Mouse (Mus musculus): ENCODE measurements at regions not wholly inside any gene's neighbourhood (a gene's known extent, or its start where the extent isn't known, plus 50 kb on each side); places are given as distances from the start of the nearest gene placed in this dataset.
"Not testable (repeated sequence)": the region's sequence is repeated elsewhere in the genome, so short reads cannot be mapped to it uniquely, and the experiment has no call there.

DNA sequence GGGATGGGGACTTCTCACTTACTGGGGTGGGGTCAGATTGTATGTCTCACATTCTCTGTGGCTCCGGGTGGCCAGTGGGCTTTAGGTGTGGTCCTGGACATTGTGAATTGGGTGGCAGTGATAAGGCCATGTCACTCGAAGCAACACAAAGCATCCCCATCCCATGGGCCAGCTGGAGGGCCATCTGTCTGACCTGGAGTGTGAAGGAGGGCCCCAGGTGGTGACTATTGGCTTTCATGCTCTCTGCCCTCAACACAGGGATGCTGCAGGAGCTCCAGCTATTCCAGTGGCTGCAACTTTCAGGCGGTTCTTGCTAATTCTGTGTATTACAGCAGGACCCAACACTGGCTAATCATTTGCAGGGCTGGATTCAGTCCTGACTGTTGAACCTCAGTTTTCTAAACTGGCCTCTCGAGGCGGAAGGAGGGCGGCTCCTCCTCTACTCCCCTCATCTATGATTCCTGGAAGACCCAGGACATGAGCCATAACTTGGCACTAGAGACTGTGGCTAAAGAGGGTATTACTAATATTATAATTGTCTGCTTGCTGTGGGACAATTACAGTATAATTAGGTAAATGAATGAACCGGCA, 64.1 kb downstream of the 9530068E07Rik start:
- DNase-seq (ENCODE audit: low spot score in 2 of 2), result no peak

DNA sequence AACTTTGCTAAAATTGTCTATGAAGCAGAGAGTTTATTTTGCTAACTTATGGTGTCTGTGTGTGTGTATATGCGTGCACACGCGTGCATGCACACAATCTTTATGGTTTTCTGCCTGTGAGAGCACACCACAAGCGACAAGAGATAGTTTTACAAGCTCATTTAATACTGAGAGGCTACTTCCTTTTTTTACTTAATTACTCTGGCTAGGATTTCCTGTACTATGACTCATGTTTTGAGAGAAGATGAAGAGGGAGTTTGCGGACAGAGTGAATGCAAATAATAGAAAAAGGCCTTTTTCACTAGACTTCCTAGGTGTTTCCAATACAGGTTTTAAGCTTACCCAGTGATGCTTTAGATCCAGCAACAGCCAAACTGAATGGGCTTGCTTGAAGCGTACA, 74.9 kb downstream of the 9530068E07Rik start:
- DNase-seq (ENCODE audit: low spot score in 2 of 2), result not testable (repeated sequence)

DNA sequence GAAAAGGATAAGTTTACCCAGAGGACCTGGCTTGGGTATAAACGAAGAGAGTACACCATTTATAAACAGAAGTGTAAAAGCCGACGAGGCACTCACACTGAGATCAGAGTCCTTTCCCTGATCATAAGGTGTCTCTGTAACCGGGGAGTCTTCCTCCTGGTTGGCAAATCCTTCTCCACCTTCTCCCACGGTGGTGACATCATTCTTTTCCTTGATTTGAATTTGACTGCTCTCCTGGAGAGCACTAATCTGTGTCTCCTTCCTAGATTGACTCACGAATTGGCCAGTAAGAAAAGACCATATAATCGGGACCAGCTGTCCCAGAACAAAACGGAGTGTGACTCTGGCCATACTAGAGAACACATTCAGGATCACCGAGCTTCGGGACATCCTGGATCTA, 83.9 kb downstream of the 9530068E07Rik start:
- DNase-seq (ENCODE audit: low spot score in 2 of 2), result not testable (repeated sequence)

DNA sequence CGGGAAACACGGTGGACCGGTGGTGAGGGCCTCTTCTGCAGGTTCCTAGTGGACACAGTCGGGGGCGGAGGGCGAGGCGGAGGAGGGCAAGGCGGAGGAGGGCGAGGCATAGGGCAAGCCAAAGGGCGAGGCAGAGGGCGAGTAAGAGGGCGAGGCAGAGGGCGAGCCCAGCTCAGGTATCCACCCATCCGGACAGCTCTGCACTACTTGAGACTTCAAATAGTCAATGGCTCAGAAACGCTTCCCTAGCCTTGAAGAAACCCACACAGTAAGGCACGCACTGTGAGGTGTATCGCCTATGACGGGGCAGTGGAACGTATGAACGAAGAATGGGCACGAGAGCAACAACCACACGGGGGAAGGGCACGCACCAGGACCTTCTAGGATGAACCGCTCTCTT, 84.5 kb downstream of the 9530068E07Rik start:
- DNase-seq (ENCODE audit: low spot score in 2 of 2), result not testable (repeated sequence)

DNA sequence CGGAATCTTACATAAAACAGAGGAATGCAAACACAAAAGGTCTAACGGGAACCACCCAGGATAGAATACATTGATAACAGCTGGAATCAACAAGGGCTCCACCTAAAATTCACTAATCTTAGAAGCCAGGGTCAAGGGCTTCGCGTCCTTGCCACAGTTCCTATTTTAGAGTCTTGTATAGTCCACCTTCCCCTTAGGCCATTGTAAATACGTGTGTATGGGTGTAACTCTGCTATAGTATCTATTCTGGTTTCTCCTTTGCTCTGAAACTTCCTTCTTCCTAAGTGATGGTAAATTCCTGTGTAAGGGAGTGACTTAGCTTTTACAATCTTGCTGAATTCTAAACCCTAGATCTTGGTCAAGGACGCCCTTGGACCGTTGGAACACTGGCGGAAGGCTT, 87.3 kb downstream of the 9530068E07Rik start:
- not testable (repeated sequence) for DNase-seq (ENCODE audit: low spot score in 2 of 2)

DNA sequence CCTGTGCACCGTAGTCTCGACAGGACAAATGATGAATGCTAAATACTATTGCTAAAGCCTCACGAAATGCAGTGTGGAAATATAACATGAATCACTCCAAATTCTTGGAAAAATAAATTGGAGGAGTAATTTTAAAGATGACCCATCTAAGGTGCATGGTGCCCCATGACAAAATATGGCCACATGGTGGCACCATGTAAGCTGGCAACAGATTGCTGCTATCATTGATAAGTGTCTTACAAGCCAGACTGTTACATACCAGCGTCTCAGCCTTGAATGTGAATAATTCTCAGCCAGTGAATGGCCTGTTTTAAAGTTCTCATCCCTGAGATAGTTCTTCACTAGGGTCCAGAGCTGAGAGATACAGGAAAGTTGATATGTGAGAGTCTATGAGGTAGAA, 92.3 kb downstream of the 9530068E07Rik start:
- DNase-seq (ENCODE audit: low spot score in 2 of 2), result not testable (repeated sequence)

DNA sequence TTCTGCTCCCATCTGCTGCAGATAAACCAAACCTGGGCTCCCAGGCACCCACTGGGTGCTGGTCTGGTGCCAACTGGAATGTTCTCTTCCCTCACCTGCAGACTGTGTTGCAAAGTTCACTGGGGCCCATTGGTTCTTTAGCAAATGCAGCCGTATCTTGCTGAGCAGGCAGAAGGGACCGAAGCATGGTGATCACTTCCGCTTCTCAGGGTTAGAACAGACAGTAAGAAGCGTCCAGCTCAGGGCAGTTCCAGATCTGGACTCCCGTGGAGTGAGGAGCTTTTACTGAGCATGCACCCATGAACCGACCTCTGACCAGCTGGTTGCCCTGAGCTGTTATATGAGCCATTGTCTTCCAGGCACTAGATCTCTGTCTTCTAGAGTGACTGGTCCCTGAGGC, 97.1 kb downstream of the 9530068E07Rik start:
- DNase-seq (ENCODE audit: low spot score in 2 of 2), result no peak

DNA sequence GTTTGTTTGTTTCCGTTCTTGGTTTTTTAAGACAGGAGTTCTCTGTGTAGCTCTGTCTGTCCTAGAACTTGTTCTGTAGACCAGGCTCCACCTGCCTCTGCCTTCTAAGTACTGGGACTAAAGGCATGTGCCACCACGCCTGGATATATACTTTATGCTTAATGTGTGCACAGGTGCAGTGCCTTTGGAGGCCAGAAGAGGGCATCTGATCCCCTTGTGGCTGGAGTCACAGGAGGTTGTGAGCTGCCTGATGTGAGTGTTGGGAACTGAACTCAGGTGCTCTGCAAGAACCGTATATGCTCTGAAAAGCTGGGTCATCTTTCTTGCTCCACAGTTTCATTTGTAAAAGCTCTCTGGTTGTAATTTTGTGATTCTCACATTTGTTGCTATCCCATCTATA, 100.7 kb downstream of the 9530068E07Rik start:
- no peak for DNase-seq (ENCODE audit: low spot score in 2 of 2)

DNA sequence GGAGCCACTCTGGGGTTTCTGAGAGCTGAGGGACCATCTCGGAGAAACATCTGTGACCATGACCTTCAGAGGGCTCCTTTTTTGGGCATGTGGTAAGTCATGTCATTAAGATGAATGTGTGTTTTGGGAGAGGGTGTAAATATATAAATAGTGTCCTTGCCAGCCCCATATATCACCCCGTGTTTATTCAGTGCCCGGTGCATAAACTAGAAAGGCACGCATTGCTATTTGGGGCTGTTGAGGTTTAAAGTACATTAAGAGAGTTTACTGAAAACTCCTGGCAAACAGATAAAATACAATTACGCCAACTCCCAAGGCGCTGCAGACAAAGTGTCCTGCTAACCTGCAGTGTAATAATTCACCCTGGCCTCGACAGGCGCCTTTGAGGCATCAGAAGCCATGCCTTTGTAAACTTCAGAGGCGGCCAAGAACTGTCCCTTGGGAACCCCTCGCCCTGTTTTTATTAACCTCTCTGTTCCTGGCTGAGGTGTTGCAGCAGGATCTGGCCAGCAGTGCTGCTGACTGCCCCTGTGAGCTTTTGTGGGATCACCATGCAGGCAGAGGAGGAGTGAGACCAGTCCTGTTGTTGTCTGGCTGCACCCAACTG, 106.6 kb downstream of the 9530068E07Rik start:
- DNase-seq (ENCODE audit: low spot score in 2 of 2), result no peak

DNA sequence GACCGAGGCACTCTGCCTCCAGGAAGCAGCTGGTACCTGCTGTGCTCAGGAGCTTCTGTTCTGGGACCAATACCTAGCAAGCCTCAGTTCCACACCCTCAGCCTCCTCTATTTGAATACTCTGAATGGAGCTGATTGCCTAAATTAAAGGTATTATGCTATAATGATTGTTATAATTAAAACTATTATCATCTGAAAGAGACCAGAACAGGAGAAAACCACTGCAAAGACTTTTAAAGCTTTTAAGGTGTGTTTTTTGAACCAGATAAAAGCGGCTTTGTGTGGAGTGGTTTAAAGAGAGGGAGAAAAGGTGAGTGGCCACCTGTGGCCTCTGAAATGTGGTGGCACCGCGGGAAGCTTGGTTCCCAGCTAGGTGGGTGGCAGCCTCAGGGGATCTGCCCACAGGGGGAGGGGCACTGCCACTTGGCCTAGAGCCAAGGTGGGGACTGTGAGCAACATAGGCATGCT, 115.6 kb downstream of the 9530068E07Rik start:
- DNase-seq (ENCODE audit: low spot score in 2 of 2), result no peak

DNA sequence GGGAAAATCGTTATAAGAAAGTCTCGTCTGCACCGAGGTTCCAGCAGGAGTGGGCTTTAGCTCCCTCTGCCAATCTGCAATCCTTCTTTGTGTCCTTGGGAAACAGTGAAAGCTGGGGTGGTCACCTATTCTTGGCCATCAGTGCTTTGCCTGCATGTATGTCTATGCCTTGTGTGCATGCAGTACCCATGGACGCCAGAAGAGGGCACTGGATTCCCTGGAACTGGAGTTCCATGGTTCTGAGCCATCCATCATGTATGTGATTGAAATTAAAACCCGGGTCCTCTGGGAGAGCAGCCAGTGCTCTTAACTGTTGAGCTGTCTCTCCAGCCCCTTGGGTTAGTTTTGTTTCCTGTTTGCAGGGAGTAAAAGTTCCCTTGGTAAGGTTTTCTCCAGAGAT, 121.1 kb downstream of the 9530068E07Rik start:
- peak in 1 of 2 experiments; percentile 35 for DNase-seq (ENCODE audit: low spot score in 2 of 2)

DNA sequence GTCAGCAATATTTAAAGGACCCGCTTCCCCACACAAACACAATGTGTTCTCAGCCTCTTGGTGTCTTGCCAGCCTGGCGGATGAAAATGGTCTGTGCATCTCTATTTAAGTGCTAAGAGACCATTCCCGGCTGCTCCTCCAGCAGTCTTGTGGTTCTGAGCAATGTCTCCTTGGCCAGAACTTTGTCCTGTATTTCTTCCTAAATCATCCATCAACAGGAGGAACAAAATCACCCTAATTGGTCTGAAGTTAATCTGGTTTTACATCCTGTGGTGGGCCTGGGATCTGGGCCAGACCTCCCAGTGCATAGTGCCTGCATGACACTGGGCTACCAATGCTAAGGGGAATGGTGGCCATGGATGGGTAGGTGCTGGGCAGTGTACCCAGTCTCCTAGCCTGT, 123.6 kb downstream of the 9530068E07Rik start:
- no peak for DNase-seq (ENCODE audit: low spot score in 2 of 2)

DNA sequence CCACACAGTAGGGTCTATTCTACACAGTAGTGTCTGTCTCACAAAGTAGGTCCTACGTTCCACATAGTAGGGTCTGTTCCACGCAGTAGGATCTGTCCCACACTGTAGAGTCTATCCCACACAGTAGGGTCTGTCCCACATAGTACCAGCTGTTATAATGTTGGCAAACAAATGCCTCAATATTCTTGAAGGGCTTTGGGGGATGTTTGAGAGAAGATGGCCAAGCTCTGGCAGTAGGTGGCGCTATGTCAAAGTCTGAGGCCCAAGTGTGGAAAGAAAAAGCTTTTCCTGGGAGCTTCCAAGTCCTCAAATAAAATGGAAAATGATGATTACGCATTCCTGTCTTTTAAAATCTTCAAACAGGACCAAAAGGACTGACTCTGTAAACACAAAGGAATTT, 125.7 kb downstream of the 9530068E07Rik start:
- DNase-seq (ENCODE audit: low spot score in 2 of 2), result peak in 1 of 2 experiments; percentile 8

DNA sequence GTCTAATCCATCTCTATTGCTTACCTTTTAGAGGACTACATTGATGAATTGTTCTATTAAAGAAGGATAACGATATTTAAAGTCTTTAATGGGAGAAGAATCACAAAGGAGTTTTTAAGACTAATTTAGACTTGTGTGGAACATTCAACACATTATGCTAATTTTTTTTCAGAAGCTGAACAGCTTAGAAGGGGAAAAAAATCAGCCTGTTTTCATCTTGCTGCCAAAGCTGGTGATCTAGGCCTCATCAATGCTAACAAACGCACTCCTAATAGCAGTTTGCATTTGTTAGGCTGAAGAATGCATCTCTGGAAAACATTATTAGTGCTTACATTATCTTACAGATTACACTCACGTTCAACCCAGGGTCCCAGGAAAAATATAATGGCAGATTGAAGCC, 126.2 kb downstream of the 9530068E07Rik start:
- no peak for DNase-seq (ENCODE audit: low spot score in 2 of 2)

DNA sequence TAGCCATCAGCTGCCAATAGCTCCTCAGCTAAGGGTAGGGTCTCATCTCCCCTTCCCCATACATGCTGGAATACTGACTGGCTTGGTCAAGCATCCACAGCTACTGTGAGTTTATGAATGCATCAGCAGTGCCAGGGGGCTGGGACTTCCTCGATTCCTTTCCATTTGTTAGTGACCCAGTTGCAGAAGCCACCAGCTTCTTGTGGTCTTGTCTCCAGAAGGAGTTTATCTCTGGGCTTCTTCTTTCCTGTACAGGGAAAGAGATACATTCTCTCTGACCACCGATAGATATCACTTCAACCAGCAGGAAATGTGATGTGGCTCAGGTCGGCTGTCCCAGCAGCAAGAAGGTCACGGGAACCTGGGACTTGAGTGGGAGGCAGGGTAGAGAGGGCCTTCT, 127.0 kb downstream of the 9530068E07Rik start:
- no peak for DNase-seq (ENCODE audit: low spot score in 2 of 2)

DNA sequence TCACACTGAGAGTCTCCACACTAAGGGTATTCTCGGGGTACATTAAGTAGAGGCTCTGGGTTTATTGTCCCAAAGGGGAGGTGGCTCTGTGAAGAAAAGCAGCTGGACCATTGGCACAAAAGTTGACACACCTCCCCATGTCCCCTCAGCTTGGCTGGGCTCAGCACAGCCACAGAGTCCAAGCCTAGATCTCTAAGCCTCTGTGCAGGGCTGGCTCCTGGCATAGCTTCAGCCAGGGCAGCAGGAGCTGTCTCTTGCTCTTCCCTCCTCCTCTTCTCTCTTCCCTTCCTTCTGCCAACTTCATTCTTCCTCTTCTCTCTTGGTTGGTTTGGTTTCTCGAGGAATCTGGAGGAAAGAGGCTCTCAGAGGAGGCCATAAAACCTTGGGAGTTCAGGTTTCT, 127.4 kb downstream of the 9530068E07Rik start:
- no peak for DNase-seq (ENCODE audit: low spot score in 2 of 2)

DNA sequence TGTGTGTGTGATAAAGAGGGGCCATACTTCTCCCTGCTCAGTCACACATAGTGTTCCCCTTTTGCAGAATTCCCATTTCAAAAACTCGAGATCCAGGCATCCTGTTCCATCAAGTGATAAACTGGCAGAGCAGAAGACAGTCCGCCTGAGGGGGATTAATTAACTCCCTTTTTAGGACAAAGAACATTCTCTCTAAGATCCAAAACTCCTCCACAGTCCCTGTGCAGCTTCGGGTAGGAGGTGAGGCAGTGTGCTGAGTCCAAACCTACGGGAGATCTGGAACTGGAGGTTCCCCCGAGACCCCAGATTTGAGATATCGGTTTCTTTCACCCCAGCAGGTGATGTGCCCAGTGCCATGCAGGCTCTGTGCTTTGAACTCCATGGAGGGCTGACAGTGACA, 129.2 kb downstream of the 9530068E07Rik start:
- DNase-seq (ENCODE audit: low spot score in 2 of 2), result no peak

DNA sequence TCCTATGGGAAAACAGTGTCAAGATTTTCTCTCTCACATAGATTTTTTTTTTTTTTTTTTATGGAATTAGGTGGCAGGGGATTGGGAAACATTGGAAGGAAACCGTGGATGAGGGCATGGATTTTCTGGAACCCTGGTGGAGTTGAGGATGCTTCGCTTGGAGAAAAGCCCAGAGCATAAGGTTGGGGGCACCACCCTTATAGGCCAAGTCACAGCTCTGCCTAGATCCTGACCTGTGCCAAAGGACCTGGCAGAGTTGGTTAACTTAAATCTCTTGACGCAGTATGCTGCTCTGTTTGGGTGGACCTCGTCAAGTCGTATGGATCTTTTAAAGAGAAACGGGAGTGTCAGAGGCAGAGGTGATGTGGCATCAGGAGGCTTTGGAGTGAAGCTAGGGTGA, 130.1 kb downstream of the 9530068E07Rik start:
- DNase-seq (ENCODE audit: low spot score in 2 of 2), result no peak

DNA sequence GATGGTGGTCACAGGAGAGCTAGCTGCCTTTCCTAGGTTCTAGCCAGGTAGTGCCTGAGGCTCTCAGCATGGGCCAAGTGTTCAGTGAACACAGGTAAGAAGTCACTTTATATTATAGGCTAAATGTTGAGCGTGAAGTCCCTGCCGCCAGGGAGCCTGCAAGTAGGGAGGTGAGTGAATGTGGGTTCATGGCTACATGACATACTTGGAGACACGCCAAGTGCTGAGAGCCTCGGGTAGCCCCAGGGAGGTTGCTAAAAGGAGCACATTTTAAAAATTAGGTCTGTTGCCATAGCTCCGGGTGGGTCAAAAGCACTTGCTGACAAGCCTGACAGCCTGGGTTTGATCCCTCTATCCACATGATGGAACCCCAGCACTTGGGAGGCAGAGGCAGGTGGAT, 137.2 kb downstream of the 9530068E07Rik start:
- DNase-seq (ENCODE audit: low spot score in 2 of 2), result no peak

DNA sequence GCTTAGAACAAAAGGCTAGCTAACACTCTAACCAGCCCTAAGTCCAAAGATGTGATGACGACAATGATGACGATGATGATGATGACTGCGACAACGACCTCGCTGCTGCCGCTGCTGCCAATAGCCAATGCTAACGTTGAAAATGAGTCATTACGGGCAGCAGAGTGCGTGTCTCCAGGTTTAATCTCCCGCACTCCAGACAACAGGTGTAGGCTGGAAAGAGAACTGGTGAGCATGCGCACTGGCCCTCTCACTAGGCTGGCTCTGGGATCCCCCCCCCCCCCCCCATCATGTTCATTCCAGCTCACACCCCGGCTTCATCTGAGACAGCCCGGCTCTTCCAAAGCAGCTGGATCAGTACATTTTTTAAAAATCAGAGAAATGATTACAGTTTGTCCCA, 138.4 kb downstream of the 9530068E07Rik start:
- no peak for DNase-seq (ENCODE audit: low spot score in 2 of 2)

DNA sequence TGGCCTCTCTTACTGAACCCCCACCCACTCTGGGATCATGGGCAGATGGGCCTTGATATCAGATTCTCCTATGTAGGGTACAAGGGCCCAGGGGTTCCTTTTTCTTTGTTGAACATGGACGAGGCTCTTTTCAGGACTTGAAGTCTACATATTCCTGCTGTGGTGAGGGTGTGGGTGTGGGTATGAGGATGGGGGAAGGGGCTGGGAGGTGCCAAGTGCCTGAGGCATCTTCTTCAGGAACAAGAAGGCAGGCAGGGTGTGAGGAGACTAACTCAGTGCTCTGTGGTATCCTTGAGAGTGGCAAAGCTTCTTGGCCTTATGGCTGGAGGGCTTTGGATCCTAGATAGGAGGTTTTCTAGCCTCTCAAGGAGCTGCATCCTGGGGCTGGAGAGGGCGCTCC, 140.0 kb downstream of the 9530068E07Rik start:
- DNase-seq (ENCODE audit: low spot score in 2 of 2), result no peak

DNA sequence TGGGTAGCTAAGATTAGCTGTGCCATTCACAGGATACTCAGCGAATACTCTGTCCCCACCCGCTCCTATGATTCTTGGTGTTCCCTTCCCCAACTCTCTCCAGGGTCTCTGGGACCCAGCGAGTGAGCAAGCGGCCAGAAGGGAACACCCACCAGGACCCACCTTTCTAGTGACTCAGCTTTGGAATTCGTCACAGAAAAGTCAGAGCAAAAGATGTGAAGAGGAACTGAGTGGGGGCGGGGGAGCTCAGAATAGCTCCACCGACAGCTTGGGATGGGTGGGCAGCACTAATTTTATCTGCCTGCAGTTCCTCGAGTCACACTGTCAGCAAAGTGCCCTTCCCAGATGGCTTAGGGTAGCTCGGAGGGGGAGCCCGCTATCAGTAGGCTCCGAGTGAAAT, 140.6 kb downstream of the 9530068E07Rik start:
- no peak for DNase-seq (ENCODE audit: low spot score in 2 of 2)

DNA sequence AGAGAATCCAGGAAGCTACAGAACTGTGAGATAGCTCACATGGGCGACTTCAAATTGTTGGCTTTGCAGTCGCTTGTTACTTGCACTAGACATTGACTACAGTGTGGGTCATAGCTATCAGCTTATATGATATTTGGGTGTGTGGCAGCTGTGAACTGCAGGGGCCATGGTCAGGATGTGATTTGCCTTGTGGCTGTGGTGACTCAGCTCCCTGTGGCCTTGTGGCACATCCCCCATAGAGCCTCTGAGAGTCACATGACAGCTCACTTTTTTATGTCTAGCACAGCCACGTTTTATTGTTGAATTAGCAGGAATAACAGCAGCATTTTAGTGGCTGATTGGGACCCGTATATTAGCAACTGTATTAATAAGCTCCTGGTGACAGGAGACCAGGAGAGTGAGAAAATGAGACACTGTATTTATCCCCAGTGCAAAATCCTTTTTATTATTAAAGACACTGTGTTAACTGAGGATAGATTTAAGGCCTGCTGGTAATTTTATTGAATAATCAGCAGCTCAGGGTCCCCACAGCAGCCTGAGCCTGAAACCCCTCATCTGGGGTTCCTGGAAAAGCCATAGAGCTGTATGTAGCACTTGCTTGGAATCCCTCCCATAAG, 141.7 kb downstream of the 9530068E07Rik start:
- no peak for DNase-seq (ENCODE audit: low spot score in 2 of 2)

Measured in thymus, postnatal 10 days (tissue).